9 mouse cellular contexts compared by ENCODE assay signal in the genomic region with DNA sequence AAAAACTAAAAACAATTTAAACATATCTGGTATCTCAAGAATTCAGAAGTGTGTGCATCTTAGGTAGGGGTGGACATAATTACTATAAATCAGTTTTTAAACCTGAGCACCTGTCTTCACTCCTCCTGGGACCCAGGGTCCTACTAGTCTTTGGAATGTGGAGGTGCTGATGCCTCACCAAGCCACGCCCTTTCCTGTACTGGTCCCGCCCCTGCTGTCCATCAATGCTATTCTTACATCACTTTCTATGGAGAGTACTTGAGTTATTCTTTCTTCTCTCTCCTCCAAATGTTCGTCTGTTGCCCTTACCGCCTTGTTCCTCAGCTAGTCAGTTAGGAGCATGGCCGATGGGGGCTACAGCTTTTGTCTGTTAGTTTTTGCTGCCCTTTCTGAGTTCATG. TPM values are rescaled to one million over a fixed set of nuclear protein-coding genes. Genes with fewer than 3 reads are reported as not detected.
A peak's percentile ranks its signal among the peaks of the same experiment; 100 is the strongest.
DNase-seq lines count a peak whose midpoint lies in the region; ATAC-seq and TF ChIP-seq lines count a peak whose summit lies in the region.
"Had no signal": no experiment of that assay in that cellular context is flagged by ENCODE, and none has a peak within 500 bp of the region (broad histone marks: within the 10 kb centered on the region; RNA-seq: fewer than 3 reads in every experiment).

No protein-coding gene starts in this region.

- TF ChIP-seq POLR2A in heart, adult 2 months (IDR thresholded peaks at IDR 0.05; ENCODE audit: insufficient read depth, low read depth, low read length): no peak

- DNase-seq in heart, postnatal 0 days (ENCODE audit: low spot score): peak; percentile 28
- no peak for DNase-seq in heart, adult 2 months
- peak; percentile 28 for DNase-seq in thymus, postnatal 25 days
- no peak for DNase-seq in thymus, adult 18-20 months
- peak; percentile 62 for DNase-seq in cerebellum, postnatal 10 days
- no peak for DNase-seq in frontal cortex, postnatal 25 days (ENCODE audit: low spot score in 2 of 2)

- intact Hi-C loops in heart, adult 2 months (cut with DNase I): no loop called here

- H3K9me3 ChIP-seq in heart, postnatal 0 days (replicated peaks; ENCODE audit: control insufficient read depth, low read length): no peaks in the 10 kb centered on the region
- H3K9me3 ChIP-seq in limb, embryonic 13.5 days: no peaks in the 10 kb centered on the region
- no peaks in the 10 kb centered on the region for H3K9me3 ChIP-seq in stomach, embryonic 14.5 days (ENCODE audit: control insufficient read depth, low read depth, low read length)

- peaks cover 4% of the 10 kb centered on the region; the same call in 1 of the 2 replicates for H3K4me1 ChIP-seq in heart, postnatal 0 days (ENCODE audit: control insufficient read depth, insufficient read depth)
- no peaks in the 10 kb centered on the region for H3K4me1 ChIP-seq in heart, adult 2 months (ENCODE audit: control insufficient read depth, insufficient read depth, low read length)
- H3K4me1 ChIP-seq in limb, embryonic 13.5 days: peaks cover 10% of the 10 kb centered on the region; the same call in 1 of the 2 replicates
- H3K4me1 ChIP-seq in stomach, embryonic 14.5 days (ENCODE audit: control insufficient read depth, insufficient read depth, low read length): peaks cover 10% of the 10 kb centered on the region; the same call in 1 of the 2 replicates

- 0 out of 2 replicates have a peak, but pooled peaks have one; percentile 24 for ATAC-seq in heart, postnatal 0 days (ENCODE audit: insufficient read depth, low read depth)
- ATAC-seq in limb, embryonic 13.5 days (ENCODE audit: low FRiP score, low read depth): no peak
- ATAC-seq in stomach, embryonic 14.5 days (ENCODE audit: insufficient number of reproducible peaks, insufficient read depth, low FRiP score, low read depth): no peak

- 48% methylated on average over 5 of the region's 5 CpGs for WGBS in heart, postnatal 0 days
- 39% methylated on average over 5 of the region's 5 CpGs for WGBS in heart, adult 2 months
- 45% methylated on average over 5 of the region's 5 CpGs for WGBS in limb, embryonic 13.5 days
- WGBS in stomach, embryonic 14.5 days: 39% methylated on average over 5 of the region's 5 CpGs

- H3K27ac ChIP-seq in heart, postnatal 0 days (ENCODE audit: low read depth): no peak overlapping the region
- no peak overlapping the region for H3K27ac ChIP-seq in heart, adult 2 months
- no peak overlapping the region for H3K27ac ChIP-seq in limb, embryonic 13.5 days
- H3K27ac ChIP-seq in stomach, embryonic 14.5 days (ENCODE audit: low read length): peak overlapping the region; percentile 10; the same call in 1 of the 2 replicates

- 0 out of 2 replicates have a peak, but pooled peaks cover 8% of the 10 kb centered on the region for H3K27me3 ChIP-seq in heart, postnatal 0 days (ENCODE audit: control insufficient read depth, insufficient read depth, low read length)
- H3K27me3 ChIP-seq in heart, adult 2 months (ENCODE audit: control insufficient read depth, insufficient read depth, low read length): no peaks in the 10 kb centered on the region
- peaks cover 7% of the 10 kb centered on the region; the same call in 1 of the 2 replicates for H3K27me3 ChIP-seq in limb, embryonic 13.5 days
- H3K27me3 ChIP-seq in stomach, embryonic 14.5 days (ENCODE audit: control insufficient read depth, insufficient read depth, low read length): no peaks in the 10 kb centered on the region

- no peaks in the 10 kb centered on the region for H3K79me2 ChIP-seq in heart, adult 2 months (replicated peaks; ENCODE audit: control insufficient read depth, insufficient read depth, low read length)

- TF ChIP-seq EP300 in heart, postnatal 0 days (IDR thresholded peaks at IDR 0.05; ENCODE audit: low read depth): no peak
- no peak for TF ChIP-seq EP300 in heart, adult 2 months (IDR thresholded peaks at IDR 0.05; ENCODE audit: insufficient read depth, low read depth, low read length)

- no peaks in the 10 kb centered on the region for H3K36me3 ChIP-seq in heart, postnatal 0 days (replicated peaks; ENCODE audit: control insufficient read depth, insufficient read depth, low read length)
- H3K36me3 ChIP-seq in heart, adult 2 months (ENCODE audit: control insufficient read depth, insufficient read depth, low read length): no peaks in the 10 kb centered on the region
- no peaks in the 10 kb centered on the region for H3K36me3 ChIP-seq in limb, embryonic 13.5 days
- H3K36me3 ChIP-seq in stomach, embryonic 14.5 days (ENCODE audit: control insufficient read depth, insufficient read depth, low read length): no peaks in the 10 kb centered on the region

- H3K4me3 ChIP-seq in heart, postnatal 0 days (ENCODE audit: low read depth, low read length): no peak overlapping the region
- H3K4me3 ChIP-seq in heart, adult 2 months: no peak overlapping the region
- peak overlapping the region; percentile 44; the same call in 1 of the 2 replicates for H3K4me3 ChIP-seq in limb, embryonic 13.5 days
- H3K4me3 ChIP-seq in stomach, embryonic 14.5 days (ENCODE audit: low read depth, low read length): no peak overlapping the region

- no peak overlapping the region for H3K9ac ChIP-seq in heart, postnatal 0 days (replicated peaks; ENCODE audit: low read depth, low read length)
- H3K9ac ChIP-seq in heart, adult 2 months (ENCODE audit: low read depth, low read length): no peak overlapping the region
- no peak overlapping the region for H3K9ac ChIP-seq in limb, embryonic 13.5 days
- H3K9ac ChIP-seq in stomach, embryonic 14.5 days (replicated peaks; ENCODE audit: low read depth, low read length): no peak overlapping the region

- no peak overlapping the region; the same call in 1 of the 2 replicates for H3K4me2 ChIP-seq in heart, postnatal 0 days (ENCODE audit: low read depth, low read length)
- H3K4me2 ChIP-seq in limb, embryonic 13.5 days (replicated peaks): peak overlapping the region; percentile 69
- peak overlapping the region; percentile 57 for H3K4me2 ChIP-seq in stomach, embryonic 14.5 days (replicated peaks; ENCODE audit: low read depth, low read length)

- TF ChIP-seq CTCF in heart, postnatal 0 days (IDR thresholded peaks at IDR 0.05; ENCODE audit: low read depth): no peak
- TF ChIP-seq CTCF in heart, adult 2 months (IDR thresholded peaks at IDR 0.05): no peak

RNA-seq across cellular contexts. Expression of a gene that starts 7.1 kb away (rescaled TPM):
- total RNA-seq in heart, postnatal 0 days (2014; rRNA removed; ENCODE audit: low replicate concordance): not detected in 2 replicates
- not detected in 2 replicates for polyA plus RNA-seq in heart, postnatal 0 days (2015; fragmentation: Nextera tagmentation; extraction: Ambion mirVana)
- not detected for total RNA-seq in heart, adult 2 months (2021)
- not detected in 2 replicates for polyA plus RNA-seq in heart, adult 2 months (2012; rRNA removed)
- 0.11 and 0.24 TPM in 2 replicates for polyA plus RNA-seq in limb, embryonic 13.5 days (2015; fragmentation: Nextera tagmentation; extraction: Ambion mirVana)
- 13.2 and 13.4 TPM in 2 replicates for polyA plus RNA-seq in stomach, embryonic 14.5 days (2014; fragmentation: Nextera tagmentation; extraction: Ambion mirVana)
- total RNA-seq: left cerebral cortex, postnatal 10 days had no signal

RNA-seq across cellular contexts. Expression of a gene that starts 9.9 kb away (rescaled TPM):
- not detected in 2 replicates for total RNA-seq in heart, postnatal 0 days (2014; rRNA removed; ENCODE audit: low replicate concordance)
- polyA plus RNA-seq in heart, postnatal 0 days (2015; fragmentation: Nextera tagmentation; extraction: Ambion mirVana): not detected in 2 replicates
- not detected for total RNA-seq in heart, adult 2 months (2021)
- not detected in 2 replicates for polyA plus RNA-seq in heart, adult 2 months (2012; rRNA removed)
- polyA plus RNA-seq in limb, embryonic 13.5 days (2015; fragmentation: Nextera tagmentation; extraction: Ambion mirVana): not detected in 2 replicates
- polyA plus RNA-seq in stomach, embryonic 14.5 days (2014; fragmentation: Nextera tagmentation; extraction: Ambion mirVana): not detected in 2 replicates
- total RNA-seq: left cerebral cortex, postnatal 10 days had no signal

RNA-seq across cellular contexts. Expression of a gene that starts 31.0 kb away (rescaled TPM):
- total RNA-seq in heart, postnatal 0 days (2014; rRNA removed; ENCODE audit: low replicate concordance): 25.5 and 59.8 TPM in 2 replicates
- 9.4 and 9.8 TPM in 2 replicates for polyA plus RNA-seq in heart, postnatal 0 days (2015; fragmentation: Nextera tagmentation; extraction: Ambion mirVana)
- 10 to 100 TPM; 26.6 to 28.3 TPM for total RNA-seq in heart, adult 2 months (2021)
- 19.3 and 20.3 TPM in 2 replicates for polyA plus RNA-seq in heart, adult 2 months (2012; rRNA removed)
- polyA plus RNA-seq in limb, embryonic 13.5 days (2015; fragmentation: Nextera tagmentation; extraction: Ambion mirVana): 17.8 and 21.0 TPM in 2 replicates
- 14.0 and 18.7 TPM in 2 replicates for polyA plus RNA-seq in stomach, embryonic 14.5 days (2014; fragmentation: Nextera tagmentation; extraction: Ambion mirVana)

RNA-seq across cellular contexts. Expression of a gene that starts 35.0 kb away (rescaled TPM):
- total RNA-seq in heart, postnatal 0 days (2014; rRNA removed; ENCODE audit: low replicate concordance): not detected in 2 replicates
- polyA plus RNA-seq in heart, postnatal 0 days (2015; fragmentation: Nextera tagmentation; extraction: Ambion mirVana): not detected in 2 replicates
- total RNA-seq in heart, adult 2 months (2021): not detected
- 0.47 TPM in 1 of 2 replicates, not detected in the other for polyA plus RNA-seq in heart, adult 2 months (2012; rRNA removed)
- polyA plus RNA-seq in limb, embryonic 13.5 days (2015; fragmentation: Nextera tagmentation; extraction: Ambion mirVana): not detected in 2 replicates
- 20.2 and 25.2 TPM in 2 replicates for polyA plus RNA-seq in stomach, embryonic 14.5 days (2014; fragmentation: Nextera tagmentation; extraction: Ambion mirVana)
- total RNA-seq: left cerebral cortex, postnatal 10 days had no signal

RNA-seq across cellular contexts. Expression of a gene that starts 37.2 kb away (rescaled TPM):
- 21.0 and 24.2 TPM in 2 replicates for total RNA-seq in heart, postnatal 0 days (2014; rRNA removed; ENCODE audit: low replicate concordance)
- 18.0 and 21.2 TPM in 2 replicates for polyA plus RNA-seq in heart, postnatal 0 days (2015; fragmentation: Nextera tagmentation; extraction: Ambion mirVana)
- 10 to 100 TPM; 15.0 to 20.6 TPM for total RNA-seq in heart, adult 2 months (2021)
- polyA plus RNA-seq in heart, adult 2 months (2012; rRNA removed): 19.2 and 21.0 TPM in 2 replicates
- polyA plus RNA-seq in limb, embryonic 13.5 days (2015; fragmentation: Nextera tagmentation; extraction: Ambion mirVana): 45.3 and 48.0 TPM in 2 replicates
- 40.1 and 42.7 TPM in 2 replicates for polyA plus RNA-seq in stomach, embryonic 14.5 days (2014; fragmentation: Nextera tagmentation; extraction: Ambion mirVana)

Comparison
In these comparisons a context has a peak if more than half of its experiments do, and no peak if none do; other contexts are left out.
1. DNase-seq: peak in heart, postnatal 0 days (single experiment), thymus, postnatal 25 days (single experiment) and cerebellum, postnatal 10 days (2 of 2); none in heart, adult 2 months (0 of 2), thymus, adult 18-20 months (0 of 2) and frontal cortex, postnatal 25 days (0 of 2).
2. RNA of a gene that starts 7.1 kb away (polyA plus RNA-seq): 13.2 to 13.4 TPM in stomach, embryonic 14.5 days; 0.11 to 0.24 TPM in limb, embryonic 13.5 days, not detected in heart, postnatal 0 days and not detected in heart, adult 2 months; every median in the first group is over 10 times any median in the second.